Mouse (Mus musculus): ENCODE data around the gene Kpna1.

The Kpna1 gene

GRCm38 (mm10) chr16:36069819-36070575 lies 91.4 kb downstream of the Kpna1 start:
- no peak for DNase-seq (ENCODE audit: low spot score in 2 of 2)

GRCm38 (mm10) chr16:36071071-36071449 lies 92.5 kb downstream of the Kpna1 start:
- DNase-seq (ENCODE audit: low spot score in 2 of 2) = no peak

GRCm38 (mm10) chr16:36071450-36072379 lies 93.2 kb downstream of the Kpna1 start, which contains the start of the genes Fam162a and Ccdc58:
Fam162a (minus strand) TSS chr16:36071594.
Ccdc58 (plus strand) TSS chr16:36071685.
- peak; percentile 91 to 92 for DNase-seq (ENCODE audit: low spot score in 2 of 2)

- no peak for DNase-seq (ENCODE audit: low spot score in 2 of 2)
Observed at GRCm38 (mm10) chr16:36072410-36073011, 94.0 kb downstream of the Kpna1 start.

GRCm38 (mm10) chr16:36074772-36075171 lies 96.2 kb downstream of the Kpna1 start:
- no peak for DNase-seq (ENCODE audit: low spot score in 2 of 2)

GRCm38 (mm10) chr16:36079916-36080315 lies 101.4 kb downstream of the Kpna1 start:
- DNase-seq (ENCODE audit: low spot score in 2 of 2) = no peak

All from heart, adult 9 months (tissue).